In the genomic region with DNA sequence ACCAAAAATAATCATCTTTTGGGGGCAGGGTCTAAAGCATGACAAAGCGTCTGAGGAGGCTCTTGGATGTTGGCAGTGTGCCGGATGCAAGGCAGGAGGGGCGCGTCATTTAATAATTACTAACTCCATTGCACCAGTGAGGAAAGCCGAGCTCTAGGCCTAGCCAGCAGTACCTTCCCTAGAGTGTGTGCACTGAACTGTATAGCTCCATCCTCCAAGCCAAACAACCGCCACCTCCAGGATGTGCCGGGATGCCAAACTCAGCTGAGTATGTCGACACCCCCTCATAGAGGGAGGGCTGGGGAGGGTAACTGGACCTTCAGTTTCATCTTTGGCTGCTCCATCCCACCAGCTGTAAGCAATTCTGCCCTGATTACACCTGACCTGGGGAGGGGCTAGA, we compare ENCODE assay signal across 9 mouse cellular contexts.
A peak's percentile ranks its signal among the peaks of the same experiment; 100 is the strongest.
DNase-seq lines count a peak whose midpoint lies in the region; ATAC-seq and TF ChIP-seq lines count a peak whose summit lies in the region.
"Had no signal": no experiment of that assay in that cellular context is flagged by ENCODE, and none has a peak within 500 bp of the region (broad histone marks: within the 10 kb centered on the region; RNA-seq: fewer than 3 reads in every experiment).

No protein-coding gene starts in this region.

- WGBS in forebrain, embryonic 16.5 days, result 52% methylated on average over 8 of the region's 8 CpGs
- WGBS in forebrain, embryonic 12.5 days, result 82% methylated on average over 8 of the region's 8 CpGs
- WGBS in lung, postnatal 0 days, result 36% methylated on average over 8 of the region's 8 CpGs
- 33% methylated on average over 8 of the region's 8 CpGs for WGBS in embryonic facial prominence, embryonic 12.5 days

- H3K36me3 ChIP-seq in forebrain, embryonic 16.5 days (ENCODE audit: control insufficient read depth, insufficient read depth), result no peaks in the 10 kb centered on the region
- H3K36me3 ChIP-seq in forebrain, embryonic 12.5 days (replicated peaks), result no peaks in the 10 kb centered on the region
- no peaks in the 10 kb centered on the region for H3K36me3 ChIP-seq in lung, postnatal 0 days (ENCODE audit: insufficient read depth, low read length)
- no peaks in the 10 kb centered on the region for H3K36me3 ChIP-seq in embryonic facial prominence, embryonic 12.5 days

- TF ChIP-seq CTCF in lung, postnatal 0 days (IDR thresholded peaks at IDR 0.05), result no peak

- H3K9ac ChIP-seq in forebrain, embryonic 16.5 days (replicated peaks; ENCODE audit: low read depth, low read length), result no peak overlapping the region
- no peak overlapping the region for H3K9ac ChIP-seq in forebrain, embryonic 12.5 days
- no peak overlapping the region for H3K9ac ChIP-seq in lung, postnatal 0 days (replicated peaks; ENCODE audit: low read depth)
- H3K9ac ChIP-seq in embryonic facial prominence, embryonic 12.5 days, result no peak overlapping the region

- peak; percentile 69 for ATAC-seq in forebrain, embryonic 16.5 days
- no peak for ATAC-seq in forebrain, embryonic 12.5 days (ENCODE audit: low FRiP score)
- no peak; the same call in 1 of the 2 replicates for ATAC-seq in lung, postnatal 0 days
- ATAC-seq in embryonic facial prominence, embryonic 12.5 days (ENCODE audit: insufficient number of reproducible peaks, insufficient read depth, low FRiP score, low TSS enrichment), result peak; percentile 74

- peak; percentile 44 for DNase-seq in lung, postnatal 0 days (ENCODE audit: low spot score)
- no peak for DNase-seq in lung, postnatal 25 days (ENCODE audit: low spot score)
- peak; percentile 35 to 63 for DNase-seq in kidney, postnatal 36 days
- no peak for DNase-seq in spleen, postnatal 4 days (ENCODE audit: low spot score in 2 of 2)
- DNase-seq in testis, postnatal 10 days (ENCODE audit: low spot score), result no peak
- DNase-seq: retina, postnatal 1 day had no signal

- peaks cover 5% of the 10 kb centered on the region; the same call in 1 of the 2 replicates for H3K4me1 ChIP-seq in forebrain, embryonic 16.5 days (replicated peaks; ENCODE audit: control insufficient read depth, insufficient read depth, low read length)
- H3K4me1 ChIP-seq in forebrain, embryonic 12.5 days, result peaks cover 14% of the 10 kb centered on the region
- no peaks in the 10 kb centered on the region for H3K4me1 ChIP-seq in lung, postnatal 0 days (ENCODE audit: insufficient read depth, low read depth, low read length)
- peaks cover 7% of the 10 kb centered on the region for H3K4me1 ChIP-seq in embryonic facial prominence, embryonic 12.5 days

- no peak overlapping the region for H3K4me2 ChIP-seq in forebrain, embryonic 16.5 days (ENCODE audit: low read length)
- no peak overlapping the region for H3K4me2 ChIP-seq in forebrain, embryonic 12.5 days
- H3K4me2 ChIP-seq in lung, postnatal 0 days (replicated peaks; ENCODE audit: low read depth, low read length), result no peak overlapping the region
- H3K4me2 ChIP-seq in embryonic facial prominence, embryonic 12.5 days (replicated peaks), result no peak overlapping the region

- H3K9me3 ChIP-seq in forebrain, embryonic 16.5 days (ENCODE audit: control insufficient read depth, low read length), result no peaks in the 10 kb centered on the region
- 0 out of 2 replicates have a peak, but pooled peaks cover 3% of the 10 kb centered on the region for H3K9me3 ChIP-seq in forebrain, embryonic 12.5 days
- H3K9me3 ChIP-seq in lung, postnatal 0 days (ENCODE audit: low read length), result no peaks in the 10 kb centered on the region
- 0 out of 2 replicates have a peak, but pooled peaks cover 3% of the 10 kb centered on the region for H3K9me3 ChIP-seq in embryonic facial prominence, embryonic 12.5 days

- no peak overlapping the region for H3K27ac ChIP-seq in forebrain, embryonic 16.5 days (ENCODE audit: low read length)
- no peak overlapping the region for H3K27ac ChIP-seq in forebrain, embryonic 12.5 days
- H3K27ac ChIP-seq in lung, postnatal 0 days (ENCODE audit: low read length), result no peak overlapping the region
- H3K27ac ChIP-seq in embryonic facial prominence, embryonic 12.5 days, result peak overlapping the region; percentile 73; the same call in 1 of the 2 replicates

- H3K4me3 ChIP-seq in forebrain, embryonic 16.5 days (replicated peaks; ENCODE audit: low read length), result no peak overlapping the region
- H3K4me3 ChIP-seq in forebrain, embryonic 12.5 days (replicated peaks), result no peak overlapping the region
- H3K4me3 ChIP-seq in lung, postnatal 0 days (ENCODE audit: low read depth, low read length), result no peak overlapping the region
- H3K4me3 ChIP-seq in embryonic facial prominence, embryonic 12.5 days, result no peak overlapping the region

- no peaks in the 10 kb centered on the region for H3K27me3 ChIP-seq in forebrain, embryonic 16.5 days (replicated peaks; ENCODE audit: control insufficient read depth, insufficient read depth, low read length)
- H3K27me3 ChIP-seq in forebrain, embryonic 12.5 days, result no peaks in the 10 kb centered on the region
- H3K27me3 ChIP-seq in lung, postnatal 0 days (replicated peaks; ENCODE audit: insufficient read depth, low read length), result no peaks in the 10 kb centered on the region
- H3K27me3 ChIP-seq in embryonic facial prominence, embryonic 12.5 days, result no peaks in the 10 kb centered on the region

- no peak for TF ChIP-seq EP300 in lung, postnatal 0 days (IDR thresholded peaks at IDR 0.05)

Comparison
In these comparisons a context has a peak if more than half of its experiments do, and no peak if none do; other contexts are left out.
1. ATAC-seq: peak in forebrain, embryonic 16.5 days (single experiment) and embryonic facial prominence, embryonic 12.5 days (single experiment); none in forebrain, embryonic 12.5 days (single experiment) and lung, postnatal 0 days (single experiment).
2. DNase-seq: peak in lung, postnatal 0 days (single experiment) and kidney, postnatal 36 days (2 of 2); none in lung, postnatal 25 days (single experiment), spleen, postnatal 4 days (0 of 2) and testis, postnatal 10 days (single experiment).